Mouse (Mus musculus) bone marrow, adult 2 months (tissue): ENCODE measurements around the gene Grb10.

ENCODE experiments used
- CTCF ChIP-seq: fragments of 200-500 bp; IDR thresholded peaks from 2 replicates; pipeline ENCODE4 v1.5.1; 2011; ENCODE audit warnings: low read length, control low read depth; ENCODE audit not compliant: control insufficient read depth, insufficient read depth
- POLR2A ChIP-seq: fragments of 200-500 bp; IDR thresholded peaks from 2 replicates; pipeline ENCODE4 v1.6.1; 2011; ENCODE audit warnings: low read depth, mild to moderate bottlenecking, control low read depth, low read length, borderline replicate concordance; ENCODE audit not compliant: control insufficient read depth

GRCm38 (mm10) chr11:12073394-12074226, 35.1 kb upstream of the Grb10 start:
- TF ChIP-seq CTCF (no peak), POLR2A (no peak)
